Mouse (Mus musculus) lung, postnatal 0 days (tissue): ENCODE results near the gene Adipor2. TPM values are rescaled to one million over a fixed set of nuclear protein-coding genes. Genes with fewer than 3 reads are reported as not detected.

Experiments
- ATAC-seq: fragments of 200-750 bp; cut with Nextera tagmentation; 2 replicates; pipeline ENCODE4 v1.8.0; 2017; ENCODE audit warnings: moderate library complexity
- DNase-seq: peaks from one replicate; pipeline ENCODE4 v3.0.0-alpha.2; 2016; ENCODE audit warnings: low spot score
- H3K27ac ChIP-seq: fragments of 300-500 bp; sonication (generic); 2 replicates; pipeline ENCODE4 v1.5.1; 2014; ENCODE audit warnings: antibody characterized with exemption, mild to moderate bottlenecking, low read length, mixed read lengths
- H3K27me3 ChIP-seq: fragments of 300-500 bp; sonication (generic); replicated peaks from 2 replicates; pipeline ENCODE4 v1.6.1; 2014; ENCODE audit warnings: low read length, mixed read lengths; ENCODE audit not compliant: insufficient read depth
- H3K36me3 ChIP-seq: fragments of 300-500 bp; sonication (generic); 2 replicates; pipeline ENCODE4 v1.6.1; 2014; ENCODE audit warnings: low read length, mixed read lengths; ENCODE audit not compliant: insufficient read depth
- H3K4me1 ChIP-seq: fragments of 300-500 bp; sonication (generic); 2 replicates; pipeline ENCODE4 v1.6.1; 2014; ENCODE audit warnings: antibody characterized with exemption, low read depth, low read length, mixed read lengths; ENCODE audit not compliant: insufficient read depth
- H3K4me2 ChIP-seq: fragments of 300-500 bp; sonication (generic); replicated peaks from 2 replicates; pipeline ENCODE4 v1.6.1; 2014; ENCODE audit warnings: low read depth, mild to moderate bottlenecking, low read length, moderate library complexity, mixed read lengths
- H3K4me3 ChIP-seq: fragments of 300-500 bp; sonication (generic); 2 replicates; pipeline ENCODE4 v1.5.1; 2014; ENCODE audit warnings: low read depth, low read length
- H3K9ac ChIP-seq: fragments of 300-500 bp; sonication (generic); replicated peaks from 2 replicates; pipeline ENCODE4 v1.6.1; 2014; ENCODE audit warnings: low read depth, mild to moderate bottlenecking
- H3K9me3 ChIP-seq: fragments of 300-500 bp; sonication (generic); 2 replicates; pipeline ENCODE4 v1.6.1; 2016; ENCODE audit warnings: low read length, mixed read lengths
- CTCF ChIP-seq: IDR thresholded peaks from 2 replicates; pipeline ENCODE4 v1.5.1; 2016; ENCODE audit warnings: antibody characterized with exemption, mild to moderate bottlenecking
- EP300 ChIP-seq: IDR thresholded peaks from 2 replicates; pipeline ENCODE4 v1.6.1; 2016; ENCODE audit warnings: antibody characterized with exemption, mild to moderate bottlenecking, control low read depth
- WGBS: fragments of 180-500 bp; shearing (Covaris S2); extraction: QIAGEN DNeasy Blood & Tissue Kit; methylation state at CpG from one replicate; pipeline ENCODE4 v1.1.7; 2014; 5-methylcytosine and 5-hydroxymethylcytosine counted together
- polyA plus RNA-seq: library from polyadenylated mRNA; unstranded; fragments of >200 nt; fragmentation: Nextera tagmentation; extraction: Ambion mirVana; gene quantifications from 2 replicates; pipeline ENCODE4 v1.2.1, GENCODE M21; 2015

The Adipor2 gene
- 60.7 and 66.4 TPM in 2 replicates for polyA plus RNA-seq

- WGBS, result 5% methylated on average over 12 of the region's 12 CpGs
- H3K36me3 ChIP-seq, result no peaks in the 10 kb centered on the region
- H3K4me2 ChIP-seq, result peak within 1 kb of the TSS; percentile 42
- H3K27me3 ChIP-seq, result no peaks in the 10 kb centered on the region
- peaks cover 3% of the 10 kb centered on the region; the same call in 1 of the 2 replicates for H3K4me1 ChIP-seq
- no peaks in the 10 kb centered on the region for H3K9me3 ChIP-seq
- peak within 1 kb of the TSS; percentile 90 for H3K27ac ChIP-seq
- ATAC-seq (peak; percentile 65), DNase-seq (peak; percentile 81)
- TF ChIP-seq EP300 (no peak), CTCF (no peak)
- H3K4me3 ChIP-seq, result peak within 1 kb of the TSS; percentile 17; the same call in 1 of the 2 replicates
- H3K9ac ChIP-seq, result peak within 1 kb of the TSS; percentile 23; the same call in 1 of the 2 replicates
These were observed at the start of gene Adipor2 for GRCm38 (mm10) chr6:119417354-119417753. Adipor2 (minus strand) TSS chr6:119417704.

GRCm38 (mm10) chr6:119466161-119466560 lies 48.7 kb upstream of the Adipor2 start:
- H3K4me2 ChIP-seq, result no peak overlapping the region
- no peak for DNase-seq
- TF ChIP-seq CTCF (no peak), EP300 (no peak)
- WGBS, result 94% methylated on average over 1 of the region's 1 CpGs
- no peak overlapping the region for H3K9ac ChIP-seq
- H3K4me1 ChIP-seq, result no peaks in the 10 kb centered on the region
- ATAC-seq, result no peak
- no peaks in the 10 kb centered on the region for H3K9me3 ChIP-seq
- no peaks in the 10 kb centered on the region for H3K36me3 ChIP-seq
- no peak overlapping the region for H3K4me3 ChIP-seq
- H3K27me3 ChIP-seq, result no peaks in the 10 kb centered on the region
- H3K27ac ChIP-seq, result no peak overlapping the region

DNA sequence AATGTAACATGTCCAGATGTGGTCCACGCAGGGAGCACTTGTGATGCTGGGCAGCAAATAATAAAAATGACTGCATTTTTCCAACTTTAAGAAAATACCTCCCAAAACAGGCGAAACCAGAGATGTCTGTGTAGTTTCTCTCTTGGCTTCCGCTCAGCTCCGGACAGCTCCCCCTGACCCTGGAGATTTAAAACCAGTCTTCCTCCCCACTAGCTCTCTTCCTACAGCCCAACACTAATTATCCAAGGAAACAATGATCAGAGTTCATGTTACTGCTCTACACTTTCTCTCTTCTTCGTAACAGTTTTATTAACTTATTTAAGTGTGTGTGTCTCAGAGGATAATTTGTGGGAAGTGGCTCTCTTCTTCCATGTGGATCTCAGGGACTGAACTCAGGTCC lies 42.9 kb upstream of the Adipor2 start:
- no peak overlapping the region for H3K27ac ChIP-seq
- WGBS, result 77% methylated on average over 5 of the region's 5 CpGs
- H3K9ac ChIP-seq, result no peak overlapping the region

GRCm38 (mm10) chr6:119459041-119459440 lies 41.5 kb upstream of the Adipor2 start:
- DNase-seq (no peak), ATAC-seq (no peak)
- WGBS, result 55% methylated on average over 4 of the region's 4 CpGs
- no peaks in the 10 kb centered on the region for H3K4me1 ChIP-seq
- no peak overlapping the region for H3K4me3 ChIP-seq
- H3K27me3 ChIP-seq, result no peaks in the 10 kb centered on the region
- no peaks in the 10 kb centered on the region for H3K36me3 ChIP-seq
- H3K9me3 ChIP-seq, result no peaks in the 10 kb centered on the region
- H3K4me2 ChIP-seq, result no peak overlapping the region
- H3K9ac ChIP-seq, result no peak overlapping the region
- no peak overlapping the region for H3K27ac ChIP-seq
- TF ChIP-seq CTCF (no peak), EP300 (no peak)

More for the DNA sequence above, 42.9 kb upstream of the Adipor2 start:
- Histone ChIP-seq H3K9me3 (no peaks in the 10 kb centered on the region), H3K27me3 (no peaks in the 10 kb centered on the region), H3K4me2 (no peak overlapping the region), H3K4me1 (no peaks in the 10 kb centered on the region), H3K36me3 (no peaks in the 10 kb centered on the region), H3K4me3 (no peak overlapping the region)
- ATAC-seq (no peak), DNase-seq (no peak)
- TF ChIP-seq EP300 (no peak), CTCF (no peak)

DNA sequence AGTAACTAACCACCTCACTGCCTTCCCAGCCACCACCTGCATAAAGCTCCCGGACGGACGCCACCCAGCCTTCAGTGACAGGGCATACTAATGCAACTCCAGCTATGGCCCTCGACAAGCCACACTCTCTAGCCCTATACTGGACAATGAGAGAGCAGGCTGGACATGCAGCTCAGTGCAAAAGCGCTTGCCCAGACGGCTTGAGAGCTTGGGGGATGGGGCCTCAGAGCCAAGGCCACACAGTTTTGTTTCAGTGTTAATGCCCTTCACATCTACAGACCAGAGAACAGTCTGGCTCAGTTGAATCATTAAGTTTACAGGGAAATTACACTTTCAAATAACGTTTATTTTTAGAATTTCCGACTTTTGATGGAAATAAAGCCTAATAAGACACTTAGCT lies 40.7 kb upstream of the Adipor2 start:
- DNase-seq (no peak), ATAC-seq (no peak)
- no peaks in the 10 kb centered on the region for H3K27me3 ChIP-seq
- H3K4me1 ChIP-seq, result no peaks in the 10 kb centered on the region
- H3K9ac ChIP-seq, result no peak overlapping the region
- no peak overlapping the region for H3K4me3 ChIP-seq
- no peak overlapping the region for H3K27ac ChIP-seq
- TF ChIP-seq CTCF, result no peak
- TF ChIP-seq EP300, result no peak
- 61% methylated on average over 8 of the region's 8 CpGs for WGBS
- no peaks in the 10 kb centered on the region for H3K36me3 ChIP-seq
- no peak overlapping the region for H3K4me2 ChIP-seq
- H3K9me3 ChIP-seq, result no peaks in the 10 kb centered on the region

DNA sequence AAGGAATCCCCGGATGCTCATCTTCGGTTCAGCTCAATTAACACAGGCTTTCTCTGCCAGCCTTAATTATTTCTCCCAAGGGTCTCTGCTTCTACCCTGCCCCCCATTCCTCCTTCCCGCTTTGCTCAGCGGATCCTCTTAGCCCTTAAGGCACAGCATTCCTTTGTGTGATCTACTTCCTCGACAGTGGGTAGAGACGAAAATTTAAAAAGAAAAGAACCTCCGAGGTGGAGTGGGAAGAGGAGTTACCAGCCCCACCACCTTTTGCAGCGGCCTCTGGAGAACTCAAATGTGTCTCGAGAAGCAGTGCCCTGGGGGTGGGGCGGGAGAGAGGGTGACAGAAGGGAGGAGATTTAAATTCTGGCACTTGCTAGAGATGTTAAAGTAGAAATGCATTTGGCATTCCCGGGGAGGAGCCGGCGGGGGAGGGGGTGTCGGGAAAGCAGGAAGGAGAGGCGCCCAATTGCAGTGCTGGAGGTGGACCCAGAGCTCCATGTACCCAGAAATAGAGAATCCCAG lies 34.5 kb upstream of the Adipor2 start:
- no peaks in the 10 kb centered on the region for H3K9me3 ChIP-seq
- no peaks in the 10 kb centered on the region for H3K36me3 ChIP-seq
- H3K27me3 ChIP-seq, result no peaks in the 10 kb centered on the region
- peak overlapping the region; percentile 65 for H3K4me2 ChIP-seq
- DNase-seq (peak; percentile 78), ATAC-seq (peak; percentile 58)
- H3K4me3 ChIP-seq, result peak overlapping the region; percentile 34
- TF ChIP-seq CTCF (no peak), EP300 (no peak)
- H3K4me1 ChIP-seq, result peaks cover 14% of the 10 kb centered on the region; the same call in 1 of the 2 replicates
- H3K9ac ChIP-seq, result peak overlapping the region; percentile 36; the same call in 1 of the 2 replicates
- no peak overlapping the region for H3K27ac ChIP-seq
- WGBS, result 2% methylated on average over 15 of the region's 15 CpGs
